ENCODE assay signal across 12 mouse cellular contexts in the genomic region with DNA sequence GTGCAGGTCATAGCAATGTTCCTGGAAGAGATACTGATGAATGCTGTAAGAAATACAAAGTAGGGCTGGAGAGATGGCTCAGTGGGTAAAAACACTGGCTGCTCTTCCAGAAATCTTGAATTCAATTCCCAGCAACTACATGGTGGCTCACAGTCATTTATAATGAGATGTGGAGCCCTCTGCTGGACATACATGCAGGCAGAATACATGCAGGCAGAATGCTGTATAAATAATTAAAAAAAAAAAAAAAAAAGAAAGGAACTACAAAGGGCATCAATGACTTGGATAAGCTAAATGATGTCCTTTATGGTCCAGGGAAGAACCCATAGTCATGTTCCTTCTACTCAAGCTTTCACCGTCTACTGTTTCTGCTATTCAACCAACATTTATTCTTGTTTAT. TPM values are rescaled to one million over a fixed set of nuclear protein-coding genes. Genes with fewer than 3 reads are reported as not detected.
DNase-seq lines count a peak whose midpoint lies in the region; ATAC-seq and TF ChIP-seq lines count a peak whose summit lies in the region.
"Had no signal": no experiment of that assay in that cellular context is flagged by ENCODE, and none has a peak within 500 bp of the region (broad histone marks: within the 10 kb centered on the region; RNA-seq: fewer than 3 reads in every experiment).

No protein-coding gene starts in this region.

- H3K9me3 ChIP-seq in hindbrain, embryonic 11.5 days (ENCODE audit: control insufficient read depth, low read length): no peaks in the 10 kb centered on the region
- H3K9me3 ChIP-seq in hindbrain, embryonic 14.5 days (ENCODE audit: control insufficient read depth, low read length): no peaks in the 10 kb centered on the region
- H3K9me3 ChIP-seq in stomach, postnatal 0 days (ENCODE audit: control insufficient read depth, low read length): no peaks in the 10 kb centered on the region

- no peak overlapping the region for H3K9ac ChIP-seq in hindbrain, embryonic 11.5 days (ENCODE audit: low read depth, low read length)
- no peak overlapping the region for H3K9ac ChIP-seq in hindbrain, embryonic 14.5 days
- no peak overlapping the region for H3K9ac ChIP-seq in stomach, postnatal 0 days (ENCODE audit: low read length)

- H3K36me3 ChIP-seq in hindbrain, embryonic 11.5 days (ENCODE audit: control insufficient read depth, insufficient read depth, low read length): peaks cover 6% of the 10 kb centered on the region; the same call in 1 of the 2 replicates
- H3K36me3 ChIP-seq in hindbrain, embryonic 14.5 days (replicated peaks; ENCODE audit: control insufficient read depth, insufficient read depth): peaks cover 31% of the 10 kb centered on the region
- H3K36me3 ChIP-seq in stomach, postnatal 0 days (ENCODE audit: control insufficient read depth, insufficient read depth, low read length): peaks cover 7% of the 10 kb centered on the region; the same call in 1 of the 2 replicates

- H3K4me1 ChIP-seq in hindbrain, embryonic 11.5 days (replicated peaks; ENCODE audit: control insufficient read depth, insufficient read depth, low read length): no peaks in the 10 kb centered on the region
- H3K4me1 ChIP-seq in hindbrain, embryonic 14.5 days (replicated peaks; ENCODE audit: control insufficient read depth, insufficient read depth, low read length): no peaks in the 10 kb centered on the region
- H3K4me1 ChIP-seq in stomach, postnatal 0 days (replicated peaks; ENCODE audit: control insufficient read depth, insufficient read depth): no peaks in the 10 kb centered on the region

- no peak overlapping the region for H3K4me2 ChIP-seq in hindbrain, embryonic 11.5 days (replicated peaks; ENCODE audit: low read depth, low read length)
- H3K4me2 ChIP-seq in hindbrain, embryonic 14.5 days (replicated peaks): no peak overlapping the region
- no peak overlapping the region for H3K4me2 ChIP-seq in stomach, postnatal 0 days (replicated peaks; ENCODE audit: low read depth)

- no peak for TF ChIP-seq POLR2A in brain, embryonic 14.5 days (IDR thresholded peaks at IDR 0.05; ENCODE audit: borderline replicate concordance, extremely low read depth, insufficient read depth, insufficient read length, poor library complexity, severe bottlenecking)

- 98% methylated on average over 1 of the region's 1 CpGs for WGBS in hindbrain, embryonic 11.5 days
- 96% methylated on average over 1 of the region's 1 CpGs for WGBS in hindbrain, embryonic 14.5 days
- WGBS in stomach, postnatal 0 days: 94% methylated on average over 1 of the region's 1 CpGs

- no peak overlapping the region for H3K27ac ChIP-seq in hindbrain, embryonic 11.5 days (ENCODE audit: low read depth, low read length)
- no peak overlapping the region for H3K27ac ChIP-seq in hindbrain, embryonic 14.5 days
- H3K27ac ChIP-seq in stomach, postnatal 0 days (replicated peaks): no peak overlapping the region
- H3K27ac ChIP-seq: macrophage had no signal

- no peak for ATAC-seq in hindbrain, embryonic 11.5 days (ENCODE audit: low FRiP score)
- ATAC-seq in hindbrain, embryonic 14.5 days (ENCODE audit: low FRiP score): no peak
- ATAC-seq in stomach, postnatal 0 days (ENCODE audit: low FRiP score, low TSS enrichment): no peak
- ATAC-seq: intestine, embryonic 16.5 days had no signal

- H3K4me3 ChIP-seq in hindbrain, embryonic 11.5 days (ENCODE audit: low read depth, low read length): no peak overlapping the region
- no peak overlapping the region for H3K4me3 ChIP-seq in hindbrain, embryonic 14.5 days (replicated peaks; ENCODE audit: low read length)
- H3K4me3 ChIP-seq in stomach, postnatal 0 days (ENCODE audit: low read depth, low read length): no peak overlapping the region

- no peaks in the 10 kb centered on the region for H3K27me3 ChIP-seq in hindbrain, embryonic 11.5 days (ENCODE audit: control insufficient read depth, insufficient read depth, low read length)
- no peaks in the 10 kb centered on the region for H3K27me3 ChIP-seq in hindbrain, embryonic 14.5 days (ENCODE audit: control insufficient read depth, insufficient read depth, low read length)
- no peaks in the 10 kb centered on the region for H3K27me3 ChIP-seq in stomach, postnatal 0 days (ENCODE audit: control insufficient read depth, insufficient read depth, low read length)

- TF ChIP-seq EP300 in stomach, postnatal 0 days (optimal IDR thresholded peaks at IDR 0.05): no peak

- DNase-seq in hindbrain, embryonic 11.5 days (ENCODE audit: low spot score): peak; percentile 19
- no peak for DNase-seq in hindbrain, embryonic 14.5 days (ENCODE audit: low spot score)
- peak; percentile 50 for DNase-seq in thymus, postnatal 4 days
- DNase-seq in thymus, postnatal 0 days (ENCODE audit: low spot score): no peak
- peak; percentile 30 for DNase-seq in brain, embryonic 14.5 days (ENCODE audit: low read depth)
- DNase-seq in stomach, postnatal 0 days (ENCODE audit: low spot score): no peak
- no peak for DNase-seq in left cerebral cortex, adult 8-10 months (ENCODE audit: low spot score in 2 of 2)
- DNase-seq in cerebellum, adult 8-10 months: no peak
- DNase-seq: cerebellum, adult 18-20 months; spleen, adult 18-20 months had no signal

- TF ChIP-seq CTCF in brain, embryonic 14.5 days (IDR thresholded peaks at IDR 0.05; ENCODE audit: borderline replicate concordance, extremely low read depth, insufficient read depth, insufficient read length): peak; percentile 27; the same call in 1 of the 2 replicates
- peak; percentile 47 for TF ChIP-seq CTCF in stomach, postnatal 0 days (IDR thresholded peaks at IDR 0.05; ENCODE audit: low read depth)

RNA-seq across cellular contexts. Expression of a gene that starts 20.4 kb away (rescaled TPM):
- polyA plus RNA-seq in hindbrain, embryonic 11.5 days (2014; fragmentation: Nextera tagmentation; extraction: Ambion mirVana): 52.4 and 57.5 TPM in 2 replicates
- 77.3 and 81.6 TPM in 2 replicates for polyA plus RNA-seq in hindbrain, embryonic 14.5 days (2014; fragmentation: Nextera tagmentation; extraction: Ambion mirVana)
- polyA plus RNA-seq in thymus, postnatal 0 days (2015; fragmentation: Nextera tagmentation; extraction: Ambion mirVana): 14.0 and 14.4 TPM in 2 replicates
- polyA plus RNA-seq in brain, embryonic 14.5 days (2012; rRNA removed): 92.6 and 94.8 TPM in 2 replicates
- polyA plus RNA-seq in stomach, postnatal 0 days (2015; fragmentation: Nextera tagmentation; extraction: Ambion mirVana): 4.2 and 4.4 TPM in 2 replicates
- total RNA-seq in left cerebral cortex, adult 8-10 months (2022): 10 to 100 TPM; 69.6 to 87.9 (median 78.7) TPM

RNA-seq across cellular contexts. Expression of a gene that starts 20.4 kb away (rescaled TPM):
- 44.3 and 44.5 TPM in 2 replicates for polyA plus RNA-seq in hindbrain, embryonic 11.5 days (2014; fragmentation: Nextera tagmentation; extraction: Ambion mirVana)
- 7.7 and 8.4 TPM in 2 replicates for polyA plus RNA-seq in hindbrain, embryonic 14.5 days (2014; fragmentation: Nextera tagmentation; extraction: Ambion mirVana)
- 32.5 and 33.5 TPM in 2 replicates for polyA plus RNA-seq in thymus, postnatal 0 days (2015; fragmentation: Nextera tagmentation; extraction: Ambion mirVana)
- 15.0 and 23.6 TPM in 2 replicates for polyA plus RNA-seq in brain, embryonic 14.5 days (2012; rRNA removed)
- polyA plus RNA-seq in stomach, postnatal 0 days (2015; fragmentation: Nextera tagmentation; extraction: Ambion mirVana): 4.8 and 5.5 TPM in 2 replicates
- 1 to 10 TPM; 2.0 to 4.7 (median 2.5) TPM for total RNA-seq in left cerebral cortex, adult 8-10 months (2022)

Comparison
In these comparisons a context has a peak if more than half of its experiments do, and no peak if none do; other contexts are left out.
1. DNase-seq: peak in hindbrain, embryonic 11.5 days (single experiment), thymus, postnatal 4 days (single experiment) and brain, embryonic 14.5 days (single experiment); none in hindbrain, embryonic 14.5 days (single experiment), thymus, postnatal 0 days (single experiment), stomach, postnatal 0 days (single experiment), left cerebral cortex, adult 8-10 months (0 of 2) and cerebellum, adult 8-10 months (single experiment).